Mouse (Mus musculus) naive thymus-derived CD4-positive, alpha-beta T cell, adult 2 months (primary cell): Measurements from ENCODE around the gene Eif4e1b.
A peak's percentile ranks its signal among the peaks of the same experiment; 100 is the strongest.
"Not testable (repeated sequence)": the region's sequence is repeated elsewhere in the genome, so short reads cannot be mapped to it uniquely, and the experiment has no call there.

Source experiments
- DNase-seq: peaks from one replicate; pipeline ENCODE4 v3.0.0-alpha.2; 2011; ENCODE audit warnings: low read depth

Gene Eif4e1b

GRCm38 (mm10) chr13:54760164-54760795 lies 23.5 kb upstream of the Eif4e1b start:
- DNase-seq: no peak

GRCm38 (mm10) chr13:54760906-54761305 lies 22.9 kb upstream of the Eif4e1b start:
- DNase-seq: no peak

- no peak for DNase-seq
Observed at GRCm38 (mm10) chr13:54765281-54766191, 18.3 kb upstream of the Eif4e1b start.

GRCm38 (mm10) chr13:54766192-54766768 lies 17.5 kb upstream of the Eif4e1b start, which contains the start of gene Sncb:
Sncb (minus strand) TSS chr13:54766595.
- peak; percentile 51 for DNase-seq

GRCm38 (mm10) chr13:54767012-54767411 lies 16.8 kb upstream of the Eif4e1b start:
- DNase-seq: no peak

- no peak for DNase-seq
Observed at GRCm38 (mm10) chr13:54780592-54780991, 3.2 kb upstream of the Eif4e1b start.

- DNase-seq: no peak
Observed at GRCm38 (mm10) chr13:54781086-54781485, 2.7 kb upstream of the Eif4e1b start.

- no peak for DNase-seq
Observed at GRCm38 (mm10) chr13:54783235-54783634, 563 bp upstream of the Eif4e1b start.

- DNase-seq: not testable (repeated sequence)
Observed at GRCm38 (mm10) chr13:54787591-54787990, 3.8 kb downstream of the Eif4e1b start.

GRCm38 (mm10) chr13:54788740-54789560 lies 5.2 kb downstream of the Eif4e1b start, which contains the start of gene Tspan17:
Tspan17 (plus strand) TSS chr13:54789377.
- DNase-seq: peak; percentile 80

- DNase-seq: peak; percentile 28
Observed at GRCm38 (mm10) chr13:54789561-54790397, 6.0 kb downstream of the Eif4e1b start.

- peak; percentile 23 for DNase-seq
Observed at GRCm38 (mm10) chr13:54792259-54793230, 8.7 kb downstream of the Eif4e1b start.

GRCm38 (mm10) chr13:54794002-54794577 lies 10.3 kb downstream of the Eif4e1b start:
- no peak for DNase-seq

GRCm38 (mm10) chr13:54794843-54795242 lies 11.0 kb downstream of the Eif4e1b start:
- DNase-seq: no peak

GRCm38 (mm10) chr13:54797356-54797755 lies 13.6 kb downstream of the Eif4e1b start:
- DNase-seq: peak; percentile 64

GRCm38 (mm10) chr13:54797861-54798643 lies 14.3 kb downstream of the Eif4e1b start:
- no peak for DNase-seq

GRCm38 (mm10) chr13:54798740-54799139 lies 14.9 kb downstream of the Eif4e1b start:
- no peak for DNase-seq

- DNase-seq: peak; percentile 82
Observed at GRCm38 (mm10) chr13:54799701-54800100, 15.9 kb downstream of the Eif4e1b start.
